Mouse (Mus musculus) spleen, adult 12 weeks (tissue): ENCODE results near the gene Dtx4.

ENCODE experiments used
- DNase-seq: peaks from one replicate; pipeline ENCODE4 v3.0.0; 2022; ENCODE audit warnings: low spot score

Dtx4 gene

GRCm38 (mm10) chr19:12465530-12466144, 35.6 kb downstream of the Dtx4 start:
- DNase-seq: no peak

DNA sequence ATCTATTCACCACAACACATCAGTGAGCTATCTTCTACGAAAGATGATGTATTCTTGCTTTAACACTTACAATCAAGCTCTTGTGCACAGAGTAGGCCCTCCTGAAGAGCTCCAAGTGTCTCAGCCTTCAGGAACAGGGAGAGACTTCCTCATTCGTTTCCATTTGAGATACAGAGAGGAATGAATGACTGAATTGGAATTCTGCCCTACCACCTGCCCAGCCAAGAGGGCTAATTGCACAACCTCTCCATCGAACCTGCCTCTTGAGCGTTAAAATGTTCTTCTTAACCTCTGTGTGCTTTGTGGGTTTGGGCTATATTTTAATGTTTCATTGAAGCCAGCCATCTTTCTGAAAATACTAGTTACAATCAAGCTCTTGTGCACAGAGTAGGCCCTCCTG, 36.6 kb downstream of the Dtx4 start:
- DNase-seq: no peak

DNA sequence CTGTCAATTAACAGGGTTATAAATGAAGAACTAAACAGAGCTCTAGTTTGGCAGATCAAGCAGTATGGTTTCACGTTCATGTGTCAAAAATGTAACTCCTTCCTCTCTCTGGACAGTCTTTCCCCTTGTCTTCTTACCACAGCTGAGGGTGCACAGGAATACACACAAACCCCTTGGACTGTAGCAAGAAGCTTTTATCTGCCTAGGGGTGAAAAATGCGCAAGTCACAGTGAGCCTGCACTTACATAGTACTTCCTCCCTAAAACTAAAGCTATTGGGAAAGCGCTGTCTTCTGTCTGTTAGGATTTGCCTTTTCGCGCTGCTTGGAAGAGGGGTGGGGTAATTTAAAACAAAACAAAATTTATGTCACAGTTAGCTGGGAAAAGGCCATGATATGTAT, 37.1 kb downstream of the Dtx4 start:
- no peak for DNase-seq

DNA sequence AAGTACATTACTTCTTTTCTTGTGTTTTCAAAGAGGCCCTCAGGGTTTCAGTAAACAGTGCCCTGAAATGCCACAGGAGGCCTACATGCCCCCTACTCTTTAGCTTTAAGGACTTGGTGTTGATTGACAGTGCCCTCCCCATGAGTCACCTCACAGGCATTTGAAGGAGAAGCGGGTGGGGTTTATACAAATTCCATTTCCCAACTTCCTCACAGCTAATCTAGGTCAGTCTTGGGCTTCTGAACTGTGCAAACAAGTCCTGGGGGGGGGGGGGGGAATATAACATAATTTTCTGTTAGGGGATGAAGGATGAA, 37.6 kb downstream of the Dtx4 start:
- DNase-seq: no peak

DNA sequence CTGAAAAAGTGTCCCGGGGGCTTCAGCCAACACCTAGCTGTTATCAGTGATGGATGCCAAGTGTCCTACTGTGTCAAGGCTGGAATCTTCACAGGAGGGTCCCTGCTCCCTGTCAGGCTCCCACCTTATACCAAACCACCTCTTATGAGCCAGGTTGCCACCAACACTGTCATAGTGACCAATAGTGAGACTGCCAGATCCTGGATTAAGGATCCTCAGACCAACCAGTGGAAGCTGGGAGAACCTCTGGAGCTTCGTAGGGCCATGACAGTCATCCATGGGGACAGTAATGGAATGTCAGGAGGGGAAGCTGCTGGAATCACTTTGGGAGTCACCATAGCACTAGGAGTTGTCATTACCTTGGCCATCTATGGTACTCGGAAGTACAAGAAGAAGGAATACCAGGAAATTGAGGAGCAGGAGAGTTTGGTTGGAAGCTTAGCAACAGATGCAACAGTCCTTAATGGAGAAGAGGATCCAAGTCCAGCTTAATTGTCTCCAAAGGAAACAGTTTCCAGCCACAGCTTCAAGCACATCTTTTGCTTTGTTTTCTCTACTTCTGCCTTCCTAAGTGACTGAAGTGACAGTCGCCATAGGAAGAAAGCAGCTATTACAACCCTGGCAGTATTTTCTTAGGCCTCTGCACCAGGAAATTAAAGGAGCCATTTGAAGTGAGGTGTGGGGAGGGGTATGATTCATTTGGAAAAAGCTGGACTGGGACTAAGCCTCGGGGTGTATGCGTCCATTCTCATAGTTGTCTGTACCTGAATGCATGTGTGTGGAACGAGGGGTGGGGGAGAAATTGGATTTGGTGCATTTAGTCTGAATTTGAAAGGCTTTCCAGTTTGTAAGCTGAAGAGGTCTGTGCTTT, 38.2 kb downstream of the Dtx4 start:
- no peak for DNase-seq

GRCm38 (mm10) chr19:12460282-12461249, 40.7 kb downstream of the Dtx4 start, which contains the start of gene Mpeg1:
Mpeg1 (plus strand) TSS chr19:12460779.
- DNase-seq: no peak

DNA sequence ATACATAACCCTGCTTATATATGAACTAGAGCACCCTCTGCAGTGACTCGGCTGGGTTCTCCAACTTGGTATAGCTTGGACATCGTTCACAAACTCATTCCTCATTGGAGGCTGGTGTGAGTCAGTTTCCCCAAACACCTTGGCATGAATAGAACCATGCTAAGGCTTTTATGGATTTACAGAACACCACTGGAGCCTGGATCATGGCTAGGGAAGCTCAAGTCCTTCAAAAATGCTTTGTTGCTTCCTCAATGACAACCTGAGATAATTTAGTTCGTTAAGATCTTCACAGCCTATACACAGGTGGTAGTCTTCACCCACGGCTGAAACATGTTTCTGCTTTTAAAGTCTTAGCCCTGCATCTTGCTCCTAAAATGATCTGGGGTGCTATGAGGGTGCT, 41.7 kb downstream of the Dtx4 start:
- DNase-seq: no peak

DNA sequence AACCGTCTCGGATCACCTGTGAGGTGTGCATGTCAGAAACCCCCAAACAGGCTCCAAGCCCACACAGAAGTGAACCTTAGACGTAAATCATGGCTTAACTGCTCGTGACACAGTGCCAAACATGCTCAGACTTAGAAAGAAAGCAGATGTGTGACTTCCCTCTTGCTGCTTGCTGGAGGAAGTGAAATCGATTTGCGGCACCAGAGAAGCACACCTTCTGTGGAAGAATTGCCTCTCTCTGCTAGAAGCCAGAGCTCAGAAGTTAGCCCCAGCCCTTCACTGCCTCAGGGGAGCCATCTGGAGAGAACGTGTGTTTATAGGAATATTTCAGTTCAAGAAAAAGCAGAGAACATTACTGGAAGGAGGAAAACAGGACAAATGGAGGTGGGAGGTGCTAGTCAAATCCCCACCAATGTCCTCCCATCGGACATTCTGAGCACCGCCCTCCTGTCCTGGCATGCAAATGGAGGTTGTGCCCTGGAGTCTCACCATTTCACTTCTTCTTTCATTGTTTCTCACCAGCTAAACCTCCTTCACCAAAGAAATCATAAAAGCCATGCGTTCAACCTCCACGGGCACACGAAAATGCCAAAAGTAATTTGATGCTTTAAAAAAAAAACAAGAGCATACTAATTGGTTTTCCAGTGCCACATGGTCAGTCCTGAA, 43.7 kb downstream of the Dtx4 start:
- DNase-seq: peak; percentile 44

GRCm38 (mm10) chr19:12445014-12445413, 56.2 kb downstream of the Dtx4 start:
- DNase-seq: no peak

DNA sequence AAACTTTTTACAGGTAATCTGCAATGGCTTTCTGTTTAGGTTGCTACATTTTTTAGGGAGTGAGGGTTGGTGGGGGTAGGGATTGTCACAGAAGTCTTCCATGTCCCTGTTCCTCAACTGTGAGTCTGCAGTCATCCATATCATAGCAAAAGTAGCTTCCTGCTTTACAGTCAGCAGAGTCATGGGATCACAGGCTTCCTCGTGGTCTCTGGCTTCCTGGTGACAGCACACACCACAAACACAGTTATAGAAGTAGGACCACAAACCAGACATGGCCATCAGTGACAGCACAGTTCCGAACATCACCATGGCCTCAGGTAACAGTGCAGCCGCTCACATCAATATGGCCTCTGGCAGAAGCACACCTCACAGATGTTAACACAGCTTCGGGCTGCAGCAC, 58.7 kb downstream of the Dtx4 start:
- no peak for DNase-seq

GRCm38 (mm10) chr19:12440103-12440725, 61.0 kb downstream of the Dtx4 start:
- DNase-seq: no peak

GRCm38 (mm10) chr19:12439581-12439980, 61.7 kb downstream of the Dtx4 start:
- DNase-seq: no peak

DNA sequence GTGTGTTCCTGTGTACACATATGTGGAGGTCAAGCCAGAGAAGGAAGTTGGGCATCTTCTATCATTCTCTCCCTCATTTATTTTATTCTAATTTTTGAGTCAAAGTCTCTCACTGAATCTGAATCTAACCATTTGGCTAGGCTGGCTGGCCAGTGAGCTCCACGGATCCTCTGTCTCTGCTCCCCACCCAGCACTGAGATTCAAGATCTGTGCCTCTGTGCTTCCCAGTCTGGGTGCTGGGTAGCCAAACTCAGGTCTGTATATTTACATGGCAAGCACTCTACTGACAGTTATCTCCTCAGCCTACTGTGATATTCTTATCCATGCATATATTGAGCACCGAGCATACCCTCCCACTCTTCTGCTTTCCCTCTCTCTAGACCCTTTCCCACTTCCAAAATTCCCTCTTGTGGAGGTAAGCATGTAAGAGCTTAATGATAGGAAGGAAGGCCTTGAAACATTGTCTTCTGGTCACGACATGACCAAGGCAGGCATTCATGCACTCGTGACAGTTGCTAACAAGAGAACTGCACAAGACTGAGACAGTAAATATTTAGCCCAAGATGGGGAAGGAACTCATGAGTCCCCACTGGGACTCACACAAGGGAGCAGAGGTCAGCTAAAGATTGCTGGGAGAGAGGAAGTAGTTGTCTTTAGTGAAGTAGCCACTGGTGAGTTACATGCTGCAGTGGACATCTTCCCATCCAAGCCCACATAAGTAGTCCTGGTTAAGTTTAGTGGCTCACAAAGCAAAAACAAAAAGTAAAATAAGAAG, 65.3 kb downstream of the Dtx4 start:
- DNase-seq: no peak

GRCm38 (mm10) chr19:12435011-12435416, 66.2 kb downstream of the Dtx4 start:
- no peak for DNase-seq

GRCm38 (mm10) chr19:12433033-12433432, 68.2 kb downstream of the Dtx4 start:
- no peak for DNase-seq

DNA sequence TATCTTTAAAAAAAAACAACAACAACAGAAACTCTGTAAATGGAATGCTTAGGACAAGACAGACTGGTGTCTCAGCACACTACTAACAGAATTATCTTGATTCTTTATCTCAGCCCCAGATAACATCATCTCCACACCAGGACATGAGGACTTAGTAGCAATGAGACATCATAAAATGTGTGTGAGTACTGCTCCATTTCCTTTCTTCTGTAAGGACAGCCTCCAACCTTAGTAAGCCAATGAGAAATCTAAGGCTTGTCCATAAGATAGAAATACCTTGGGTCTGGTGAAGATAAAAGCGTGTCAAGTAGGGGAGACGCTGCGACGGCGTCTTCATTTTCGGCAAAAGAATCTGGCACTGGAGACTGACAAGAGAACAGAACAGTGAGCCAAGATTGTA, 73.6 kb downstream of the Dtx4 start, which contains the start of gene Pfpl:
Pfpl (plus strand) TSS at position 301 of the 400 bp plus-strand sequence.
- DNase-seq: no peak

DNA sequence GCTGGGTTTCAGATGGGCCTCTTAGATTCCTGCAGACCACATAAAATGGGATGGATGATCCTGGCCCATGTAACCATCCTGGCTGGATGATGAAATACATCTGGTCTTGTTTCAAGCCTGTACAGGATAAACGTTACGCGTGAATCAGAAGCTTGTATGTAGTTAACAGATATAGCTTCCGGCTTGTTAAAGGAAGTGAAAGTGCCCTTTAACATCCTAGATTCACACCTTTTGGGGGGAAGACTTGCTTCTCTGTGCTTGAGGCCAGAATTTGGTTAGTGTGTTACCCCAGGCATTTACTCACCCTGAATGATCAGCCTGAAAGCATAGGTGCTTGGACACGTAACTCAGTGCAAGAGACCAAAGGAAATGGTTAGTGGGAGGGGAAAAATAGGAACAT, 74.2 kb downstream of the Dtx4 start:
- no peak for DNase-seq

GRCm38 (mm10) chr19:12421680-12422079, 79.6 kb downstream of the Dtx4 start:
- no peak for DNase-seq

- no peak for DNase-seq
Observed at GRCm38 (mm10) chr19:12420555-12420954, 80.7 kb downstream of the Dtx4 start.

- DNase-seq: no peak
Observed at GRCm38 (mm10) chr19:12418312-12418711, 82.9 kb downstream of the Dtx4 start.

- DNase-seq: no peak
Observed at GRCm38 (mm10) chr19:12417361-12417760, 83.9 kb downstream of the Dtx4 start, which contains the start of gene Olfr1441. Olfr1441 (plus strand) TSS chr19:12417433.
